Mouse (Mus musculus) gastrocnemius, postnatal 36 days (tissue): ENCODE data around the gene Foxf1. TPM values are rescaled to one million over a fixed set of nuclear protein-coding genes. Genes with fewer than 3 reads are reported as not detected.

ENCODE experiments used
- DNase-seq, 2 experiments: peaks; one replicate each; pipeline ENCODE4 v3.0.0; 2022
- intact Hi-C: fragments of 180-260 bp; cut with DNase I; formaldehyde crosslinking; loops from one replicate; pipeline ENCODE4 v1.15.1; 2025
- total RNA-seq, 2 experiments: library from RNA; stranded (reverse); gene quantifications; 2 replicates each; pipeline ENCODE4 v1.2.3; 2021

Foxf1 gene
- total RNA-seq, 2 experiments from 2014 or later = not detected

- intact Hi-C loops = no loop called here
- DNase-seq = no peak
Measured at GRCm38 (mm10) chr8:121111145-121111907, 27.1 kb downstream of the Foxf1 start.

DNA sequence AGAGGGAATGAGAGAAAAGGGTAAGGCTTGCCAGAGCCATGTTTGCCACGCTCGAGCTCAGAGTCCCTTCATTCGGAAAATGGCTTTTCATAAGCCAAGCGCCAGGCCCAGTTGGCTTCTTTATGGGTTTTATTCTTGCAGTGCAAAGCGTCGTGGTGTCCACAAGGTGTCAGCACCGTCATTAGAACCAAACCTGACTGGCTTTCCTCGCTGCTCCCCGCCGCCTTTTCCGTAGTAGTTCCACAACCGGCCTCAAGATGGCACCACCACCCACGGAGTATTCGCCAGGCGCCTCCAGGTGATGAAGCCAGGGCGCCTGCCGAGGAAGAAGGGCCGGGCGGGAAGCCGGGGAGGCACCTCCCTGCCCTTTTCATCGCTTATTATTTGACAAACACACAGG, 29.1 kb downstream of the Foxf1 start:
- intact Hi-C loops = loop anchor here (2.0 kb wide), 2 partner anchors 280 to 400 kb away; no protein-coding TSS in a partner anchor
- DNase-seq = peak; percentile 92 to 97

DNA sequence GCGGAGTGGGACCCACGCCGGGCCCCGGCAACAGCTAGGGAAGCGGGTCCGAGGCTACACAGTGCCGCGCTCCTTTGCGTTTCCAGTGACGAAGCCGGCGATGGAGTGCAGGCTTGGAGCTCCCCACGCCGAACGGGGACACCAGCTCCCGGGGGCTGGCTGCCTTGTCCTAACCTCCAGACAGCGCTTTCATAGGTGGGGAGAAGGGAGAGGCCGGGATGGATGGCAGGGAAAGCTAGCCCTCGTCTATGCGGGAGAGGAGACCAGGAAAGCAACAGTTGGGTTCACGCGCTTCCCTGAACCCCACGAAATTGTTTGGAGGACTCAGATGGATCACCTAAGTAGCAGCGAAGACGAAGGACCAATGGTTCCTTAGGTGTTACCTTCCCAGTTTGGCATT, 30.9 kb downstream of the Foxf1 start:
- no peak for DNase-seq
- intact Hi-C loops = loop anchor here (5.0 kb wide), 1 partner anchor 97 kb away; no protein-coding TSS in a partner anchor

GRCm38 (mm10) chr8:121115948-121116347, 31.8 kb downstream of the Foxf1 start, which contains the start of gene Foxc2:
Gene Foxc2, plus strand, starts transcription at chr8:121116171.
- intact Hi-C loops = loop anchor here (5.0 kb wide), 1 partner anchor 96 kb away; no protein-coding TSS in a partner anchor
- peak; percentile 76 to 79 for DNase-seq

GRCm38 (mm10) chr8:121116591-121117185, 32.5 kb downstream of the Foxf1 start:
- DNase-seq = no peak
- intact Hi-C loops = loop anchor here (5.0 kb wide), 1 partner anchor 96 kb away; no protein-coding TSS in a partner anchor

DNA sequence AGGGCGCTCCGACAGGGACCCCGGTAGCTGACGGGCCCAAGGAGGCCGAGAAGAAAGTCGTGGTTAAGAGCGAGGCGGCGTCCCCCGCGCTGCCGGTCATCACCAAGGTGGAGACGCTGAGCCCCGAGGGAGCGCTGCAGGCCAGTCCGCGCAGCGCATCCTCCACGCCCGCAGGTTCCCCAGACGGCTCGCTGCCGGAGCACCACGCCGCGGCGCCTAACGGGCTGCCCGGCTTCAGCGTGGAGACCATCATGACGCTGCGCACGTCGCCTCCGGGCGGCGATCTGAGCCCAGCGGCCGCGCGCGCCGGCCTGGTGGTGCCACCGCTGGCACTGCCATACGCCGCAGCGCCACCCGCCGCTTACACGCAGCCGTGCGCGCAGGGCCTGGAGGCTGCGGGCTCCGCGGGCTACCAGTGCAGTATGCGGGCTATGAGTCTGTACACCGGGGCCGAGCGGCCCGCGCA, 33.0 kb downstream of the Foxf1 start:
- intact Hi-C loops = loop anchor here (5.0 kb wide), 1 partner anchor 95 kb away; no protein-coding TSS in a partner anchor
- DNase-seq = no peak

- DNase-seq = no peak
- intact Hi-C loops = loop anchor here (5.0 kb wide), 1 partner anchor 94 kb away; no protein-coding TSS in a partner anchor
Measured at GRCm38 (mm10) chr8:121117906-121118305, 33.7 kb downstream of the Foxf1 start.

DNA sequence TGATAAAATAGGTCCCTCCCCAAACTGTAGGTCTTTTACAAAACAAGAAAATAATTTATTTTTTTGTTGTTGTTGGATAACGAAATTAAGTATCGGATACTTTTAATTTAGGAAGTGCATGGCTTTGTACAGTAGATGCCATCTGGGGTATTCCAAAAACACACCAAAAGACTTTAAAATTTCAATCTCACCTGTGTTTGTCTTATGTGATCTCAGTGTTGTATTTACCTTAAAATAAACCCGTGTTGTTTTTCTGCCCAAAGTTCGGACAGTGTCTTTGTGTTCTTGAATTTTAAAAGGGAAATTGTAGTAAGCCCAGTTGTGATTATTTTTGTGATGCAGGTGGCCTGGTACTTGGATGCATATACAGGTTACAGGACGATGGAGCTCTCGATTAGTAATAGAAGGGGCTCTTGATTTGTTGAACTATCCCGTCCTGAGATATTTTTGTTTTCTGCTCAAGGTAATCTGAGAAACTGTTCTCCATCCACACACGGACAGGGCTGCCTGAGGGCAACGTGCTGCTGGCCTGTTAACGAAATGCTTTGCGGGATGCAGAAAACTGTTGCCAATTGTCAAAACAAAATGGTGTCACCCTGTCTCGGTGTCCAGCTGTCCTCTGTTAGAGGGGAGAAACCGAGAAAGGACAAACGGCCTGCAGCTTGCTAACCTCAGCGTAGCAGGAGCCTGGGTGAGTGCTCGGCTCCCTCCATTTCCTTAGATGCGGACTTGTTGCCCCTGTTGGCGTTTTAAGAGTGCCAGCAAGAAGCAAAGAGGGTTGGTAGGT, 34.6 kb downstream of the Foxf1 start:
- no peak for DNase-seq
- intact Hi-C loops = loop anchor here (5.0 kb wide), 1 partner anchor 93 kb away; no protein-coding TSS in a partner anchor

GRCm38 (mm10) chr8:121119635-121120455, 35.7 kb downstream of the Foxf1 start:
- intact Hi-C loops = loop anchor here (5.0 kb wide), 1 partner anchor 92 kb away; no protein-coding TSS in a partner anchor

DNA sequence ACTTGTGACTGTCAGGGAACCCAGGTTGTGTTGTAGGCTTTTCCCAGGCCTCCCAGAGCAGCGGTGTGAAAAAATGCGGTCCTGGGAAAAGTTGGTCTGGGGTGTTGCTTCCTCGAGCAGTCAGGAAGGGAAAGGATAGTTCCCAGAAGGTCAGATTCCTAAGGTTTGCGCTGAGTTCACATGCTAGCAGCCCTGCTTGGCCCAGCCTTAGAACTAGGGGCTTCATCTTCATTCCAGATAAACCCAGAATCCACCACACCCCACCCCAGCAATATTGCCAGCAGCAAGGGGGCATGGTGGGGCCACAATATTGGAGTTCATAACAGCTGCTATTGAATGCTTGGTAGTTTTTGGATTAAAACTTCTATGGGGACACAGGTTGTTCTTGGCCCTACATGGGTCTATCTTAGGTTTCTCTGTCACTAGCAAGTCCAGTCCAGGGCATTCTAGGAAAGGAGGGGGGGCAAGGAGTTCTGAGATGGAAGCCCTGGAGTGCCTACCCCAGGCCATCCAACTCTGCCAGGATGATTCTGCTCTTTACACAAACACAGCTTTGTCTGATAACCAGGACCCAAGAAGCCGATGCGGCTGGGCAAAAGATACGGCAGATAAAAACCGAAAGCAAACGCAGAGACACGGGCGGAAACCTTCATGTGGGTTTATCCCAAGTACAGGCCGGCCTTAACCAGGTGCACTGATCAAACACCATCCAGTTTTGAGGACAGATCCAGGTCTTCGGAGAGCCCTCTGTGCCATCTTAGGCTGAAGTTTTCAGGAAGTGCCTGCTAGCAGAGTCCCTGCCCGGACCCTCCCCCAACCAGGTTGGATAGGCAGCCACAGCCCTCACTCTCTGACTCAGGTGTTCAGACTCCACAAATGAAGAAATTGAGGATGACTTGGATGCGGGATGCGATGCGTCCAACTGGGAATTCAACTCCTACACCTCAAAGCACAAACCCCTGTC, 36.6 kb downstream of the Foxf1 start:
- DNase-seq = no peak
- intact Hi-C loops = no loop called here

More at GRCm38 (mm10) chr8:121119635-121120455, 35.7 kb downstream of the Foxf1 start:
- DNase-seq = no peak

DNA sequence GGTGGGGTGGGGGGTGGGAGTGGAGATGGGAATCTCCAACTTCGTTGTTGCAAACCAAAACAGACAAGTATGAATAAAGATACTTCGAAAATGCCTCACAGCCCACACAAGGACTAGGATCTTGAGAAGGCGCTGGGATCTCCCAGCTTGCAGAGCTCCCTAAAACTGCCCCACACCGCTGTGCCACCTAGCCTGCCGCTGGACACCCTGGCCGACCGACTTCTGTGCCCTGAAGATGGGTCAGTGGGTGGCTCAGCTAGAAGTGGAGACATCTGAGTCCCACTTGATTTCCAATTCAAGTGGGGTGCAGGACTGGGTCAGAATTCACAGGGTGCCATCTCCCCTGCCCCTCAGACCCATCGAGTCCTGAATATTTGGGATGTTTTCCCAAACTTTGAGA, 37.5 kb downstream of the Foxf1 start:
- intact Hi-C loops = no loop called here

GRCm38 (mm10) chr8:121122368-121122767, 38.2 kb downstream of the Foxf1 start:
- intact Hi-C loops = no loop called here
- no peak for DNase-seq

More for the DNA sequence above, 37.5 kb downstream of the Foxf1 start:
- no peak for DNase-seq

DNA sequence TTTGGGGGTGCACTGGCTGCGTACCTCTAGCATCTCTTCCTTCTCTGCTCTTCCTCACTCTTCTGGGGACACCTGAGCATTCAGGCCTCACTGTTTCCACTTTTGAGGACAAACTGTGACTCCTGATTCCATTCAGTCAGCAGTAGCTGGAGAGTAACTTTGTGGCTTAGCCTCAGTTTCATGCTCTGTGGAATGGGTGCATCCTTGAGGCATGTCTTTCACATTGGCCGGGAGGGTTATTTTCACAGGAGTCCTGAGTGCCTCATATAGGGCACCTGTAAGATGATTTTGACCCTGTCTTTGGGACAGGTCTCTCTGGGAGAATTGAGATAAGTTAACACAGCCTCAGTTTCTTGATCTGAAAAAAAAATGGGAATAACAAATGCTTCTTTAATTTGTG, 38.9 kb downstream of the Foxf1 start:
- no peak for DNase-seq
- intact Hi-C loops = no loop called here

DNA sequence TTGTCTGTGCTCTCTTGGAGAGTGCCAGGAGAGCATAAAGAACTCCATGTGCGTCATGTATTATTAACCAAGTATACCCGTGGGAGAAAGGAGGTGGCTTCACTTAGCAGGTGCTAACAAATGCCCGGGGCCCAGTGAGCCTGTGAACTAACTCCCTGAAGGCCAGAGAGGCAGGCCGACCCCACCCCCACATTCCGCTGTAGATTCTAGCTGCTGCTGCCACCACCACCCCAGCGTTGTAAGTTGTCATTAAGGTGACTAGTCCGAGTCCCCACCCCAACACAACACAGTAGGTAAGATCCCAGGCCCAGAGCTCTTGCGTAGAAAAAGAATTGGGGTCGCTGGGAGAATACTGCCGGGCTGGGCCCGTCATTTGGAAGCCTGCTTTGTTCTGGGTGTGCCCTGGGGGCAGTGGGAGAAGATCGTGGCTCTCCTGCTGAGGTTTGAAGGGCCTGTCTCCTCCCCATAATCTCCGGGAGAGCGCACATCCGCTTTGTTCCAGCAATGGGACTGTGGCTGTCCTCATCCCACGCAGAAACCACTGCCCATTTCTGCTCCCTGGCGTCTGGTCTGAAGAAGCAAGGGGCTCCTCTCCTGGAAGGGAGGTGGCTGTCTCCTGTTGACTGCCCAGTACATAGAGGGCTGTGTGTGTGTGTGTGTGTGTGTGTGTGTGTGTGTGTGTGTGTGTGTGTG, 40.5 kb downstream of the Foxf1 start:
- intact Hi-C loops = no loop called here
- DNase-seq = no peak

GRCm38 (mm10) chr8:121125311-121125876, 41.2 kb downstream of the Foxf1 start:
- DNase-seq = peak; percentile 27 to 47
- intact Hi-C loops = no loop called here

- no peak for DNase-seq
- intact Hi-C loops = no loop called here
Measured at GRCm38 (mm10) chr8:121126191-121126590, 42.0 kb downstream of the Foxf1 start.

GRCm38 (mm10) chr8:121126694-121127093, 42.5 kb downstream of the Foxf1 start:
- intact Hi-C loops = no loop called here
- DNase-seq = no peak

DNA sequence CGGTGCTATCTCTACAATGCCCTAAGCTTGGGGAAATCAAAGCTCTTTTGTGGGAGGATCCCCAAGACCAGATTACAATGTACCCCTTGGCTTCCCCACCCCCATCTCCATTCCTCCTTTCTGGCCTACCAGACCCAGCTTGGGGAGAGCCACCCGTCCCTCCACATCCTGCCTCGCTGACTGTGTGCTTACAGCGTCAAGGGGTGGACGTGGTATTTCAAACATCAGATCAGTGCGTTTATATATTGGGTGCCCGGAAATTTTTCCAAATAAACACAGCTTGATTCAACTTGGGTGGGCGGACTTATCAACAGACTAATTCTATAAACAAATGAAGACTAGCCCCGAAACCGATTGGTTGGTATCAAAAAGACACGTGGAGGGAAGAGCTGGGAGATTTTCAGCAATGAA, 43.1 kb downstream of the Foxf1 start:
- intact Hi-C loops = no loop called here
- no peak for DNase-seq
